Mouse (Mus musculus) hindbrain, embryonic 11.5 days (tissue): Measurements from ENCODE around the gene Ppp2r5c. TPM values are rescaled to one million over a fixed set of nuclear protein-coding genes. Genes with fewer than 3 reads are reported as not detected.

ENCODE experiments used
- ATAC-seq: fragments of 200-750 bp; cut with Nextera tagmentation; 2 replicates; pipeline ENCODE4 v1.8.0; 2017; ENCODE audit warnings: mild to moderate bottlenecking, moderate TSS enrichment, moderate library complexity; ENCODE audit not compliant: low FRiP score
- DNase-seq: peaks from one replicate; pipeline ENCODE4 v3.0.0-alpha.2; 2015; ENCODE audit warnings: low spot score
- H3K27ac ChIP-seq: fragments of 300-500 bp; sonication (generic); 2 replicates; pipeline ENCODE4 v1.5.1; 2014; ENCODE audit warnings: mild to moderate bottlenecking, low read depth, low read length
- H3K27me3 ChIP-seq: fragments of 300-500 bp; sonication (generic); 2 replicates; pipeline ENCODE4 v1.6.1; 2014; ENCODE audit warnings: mild to moderate bottlenecking, low read length, moderate library complexity, mixed read lengths; ENCODE audit not compliant: control insufficient read depth, insufficient read depth
- H3K36me3 ChIP-seq: fragments of 300-500 bp; sonication (generic); 2 replicates; pipeline ENCODE4 v1.6.1; 2014; ENCODE audit warnings: mild to moderate bottlenecking, low read length, moderate library complexity, mixed read lengths; ENCODE audit not compliant: control insufficient read depth, insufficient read depth
- H3K4me1 ChIP-seq: fragments of 300-500 bp; sonication (generic); replicated peaks from 2 replicates; pipeline ENCODE4 v1.6.1; 2014; ENCODE audit warnings: low read length, mixed read lengths; ENCODE audit not compliant: control insufficient read depth, insufficient read depth
- H3K4me2 ChIP-seq: fragments of 300-500 bp; sonication (generic); replicated peaks from 2 replicates; pipeline ENCODE4 v1.6.1; 2014; ENCODE audit warnings: mild to moderate bottlenecking, low read depth, low read length
- H3K4me3 ChIP-seq: fragments of 300-500 bp; sonication (generic); 2 replicates; pipeline ENCODE4 v1.5.1; 2014; ENCODE audit warnings: low read depth, low read length
- H3K9ac ChIP-seq: fragments of 300-500 bp; sonication (generic); 2 replicates; pipeline ENCODE4 v1.6.1; 2014; ENCODE audit warnings: low read depth, low read length
- H3K9me3 ChIP-seq: fragments of 300-500 bp; sonication (generic); 2 replicates; pipeline ENCODE4 v1.6.1; 2016; ENCODE audit warnings: low read length; ENCODE audit not compliant: control insufficient read depth
- WGBS: fragments of 180-500 bp; shearing (Covaris S2); extraction: QIAGEN DNeasy Blood & Tissue Kit; methylation state at CpG from one replicate; pipeline ENCODE4 v1.1.7; 2014; 5-methylcytosine and 5-hydroxymethylcytosine counted together
- polyA plus RNA-seq: library from polyadenylated mRNA; unstranded; fragments of >200 nt; fragmentation: Nextera tagmentation; extraction: Ambion mirVana; gene quantifications from 2 replicates; pipeline ENCODE4 v1.2.1, GENCODE M21; 2014

Gene Ppp2r5c
- polyA plus RNA-seq, result 162 and 172 TPM in 2 replicates

- peak within 1 kb of the TSS; percentile 79 for H3K9ac ChIP-seq
- peak within 1 kb of the TSS; percentile 82 for H3K4me3 ChIP-seq
- H3K9me3 ChIP-seq, result no peaks in the 10 kb centered on the region
- no peaks in the 10 kb centered on the region for H3K4me1 ChIP-seq
- DNase-seq (peak; percentile 95), ATAC-seq (peak; percentile 98)
- under 1% methylated on average over 63 of the region's 86 CpGs for WGBS
- no peaks in the 10 kb centered on the region for H3K27me3 ChIP-seq
- H3K4me2 ChIP-seq, result peak within 1 kb of the TSS; percentile 78
- no peaks in the 10 kb centered on the region for H3K36me3 ChIP-seq
- peak within 1 kb of the TSS; percentile 79 for H3K27ac ChIP-seq
Observed at GRCm38 (mm10) chr12:110446290-110447170, at the start of gene Ppp2r5c. Ppp2r5c (plus strand) TSS chr12:110447120.

DNA sequence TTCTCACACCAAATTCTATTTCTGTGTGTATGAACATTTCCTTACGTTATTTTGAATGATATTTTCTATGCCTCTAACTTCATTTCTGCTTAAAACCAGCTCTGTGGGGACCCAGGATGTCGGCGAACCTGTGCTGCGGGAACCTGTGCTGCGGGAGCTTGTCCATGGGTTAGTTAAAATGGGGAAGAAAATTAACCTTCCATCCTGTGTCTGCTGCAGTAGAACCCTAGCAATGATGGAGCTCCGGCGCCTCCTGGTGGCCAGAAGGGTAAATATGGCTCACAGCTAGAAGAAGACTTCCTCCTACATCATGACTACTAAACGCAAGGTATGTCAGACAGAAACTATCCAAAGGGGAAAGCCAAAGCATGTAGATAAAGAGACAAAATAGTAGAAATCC is 48.6 kb upstream of the Ppp2r5c start:
- DNase-seq (peak; percentile 86), ATAC-seq (no peak)
- Histone ChIP-seq H3K9ac (no peak overlapping the region), H3K4me1 (no peaks in the 10 kb centered on the region), H3K36me3 (no peaks in the 10 kb centered on the region), H3K9me3 (no peaks in the 10 kb centered on the region), H3K27ac (no peak overlapping the region), H3K4me2 (no peak overlapping the region), H3K27me3 (no peaks in the 10 kb centered on the region), H3K4me3 (no peak overlapping the region)
- 41% methylated on average over 8 of the region's 8 CpGs for WGBS

DNA sequence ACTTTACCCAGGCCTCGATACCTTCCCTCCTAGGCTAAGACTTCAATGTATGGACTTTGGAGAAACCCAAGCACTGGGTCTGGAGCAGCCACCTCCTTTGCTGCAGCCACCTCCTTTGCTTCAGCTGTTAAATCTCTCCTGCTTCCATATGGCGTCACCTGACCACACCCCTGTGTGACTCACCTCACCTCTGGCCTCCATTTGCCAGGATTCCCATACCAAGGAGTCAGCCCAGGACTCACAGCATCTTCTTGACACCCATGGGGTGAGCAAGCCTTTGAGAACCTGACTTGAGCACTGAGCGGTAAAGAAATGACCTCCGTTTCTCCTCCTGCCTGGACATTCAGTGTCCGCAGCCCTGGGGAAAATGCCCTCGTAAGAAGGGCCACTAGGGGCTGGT is 47.8 kb upstream of the Ppp2r5c start:
- Histone ChIP-seq H3K9me3 (no peaks in the 10 kb centered on the region), H3K27me3 (no peaks in the 10 kb centered on the region), H3K4me3 (no peak overlapping the region), H3K4me2 (no peak overlapping the region), H3K27ac (no peak overlapping the region), H3K4me1 (no peaks in the 10 kb centered on the region), H3K36me3 (no peaks in the 10 kb centered on the region), H3K9ac (no peak overlapping the region)
- no peak for DNase-seq
- 87% methylated on average over 6 of the region's 6 CpGs for WGBS
- no peak for ATAC-seq

- 91% methylated on average over 5 of the region's 5 CpGs for WGBS
- DNase-seq (no peak), ATAC-seq (no peak)
- Histone ChIP-seq H3K27ac (no peak overlapping the region), H3K4me3 (no peak overlapping the region), H3K4me1 (no peaks in the 10 kb centered on the region), H3K36me3 (no peaks in the 10 kb centered on the region), H3K4me2 (no peak overlapping the region), H3K9me3 (no peaks in the 10 kb centered on the region), H3K27me3 (no peaks in the 10 kb centered on the region), H3K9ac (no peak overlapping the region)
Observed at GRCm38 (mm10) chr12:110400936-110401335, 46.0 kb upstream of the Ppp2r5c start.

DNA sequence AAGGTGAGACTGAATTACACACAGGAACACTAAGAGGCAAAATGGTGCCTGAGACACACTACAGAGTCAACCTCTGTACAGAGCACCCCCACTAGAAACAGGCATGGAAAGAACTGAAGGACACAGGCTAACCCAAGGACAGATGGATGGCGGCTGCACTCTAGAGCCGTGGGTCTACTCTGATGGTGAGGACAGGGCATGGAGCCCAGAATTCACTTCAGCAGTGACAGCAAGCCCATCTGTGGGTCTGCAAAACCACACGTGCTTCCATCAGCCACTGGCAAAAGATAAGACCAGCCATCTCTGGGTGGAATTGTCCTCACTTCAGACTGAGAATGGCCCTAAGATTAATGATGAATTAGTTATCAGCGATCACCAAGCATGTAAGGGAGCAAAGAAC is 45.0 kb upstream of the Ppp2r5c start:
- no peaks in the 10 kb centered on the region for H3K27me3 ChIP-seq
- 89% methylated on average over 4 of the region's 4 CpGs for WGBS
- no peaks in the 10 kb centered on the region for H3K36me3 ChIP-seq
- no peak for ATAC-seq
- H3K27ac ChIP-seq, result no peak overlapping the region
- H3K4me3 ChIP-seq, result no peak overlapping the region
- no peak overlapping the region for H3K4me2 ChIP-seq
- H3K4me1 ChIP-seq, result no peaks in the 10 kb centered on the region
- no peaks in the 10 kb centered on the region for H3K9me3 ChIP-seq
- H3K9ac ChIP-seq, result no peak overlapping the region
- no peak for DNase-seq

- Histone ChIP-seq H3K36me3 (no peaks in the 10 kb centered on the region), H3K9ac (no peak overlapping the region), H3K9me3 (no peaks in the 10 kb centered on the region), H3K4me2 (no peak overlapping the region), H3K27me3 (no peaks in the 10 kb centered on the region), H3K4me1 (no peaks in the 10 kb centered on the region), H3K27ac (no peak overlapping the region), H3K4me3 (no peak overlapping the region)
- whole genome bisulfite sequencing, result 55% methylated on average over 3 of the region's 3 CpGs
- DNase-seq (peak; percentile 21), ATAC-seq (no peak)
Observed at GRCm38 (mm10) chr12:110416244-110416643, 30.7 kb upstream of the Ppp2r5c start.

- Histone ChIP-seq H3K36me3 (no peaks in the 10 kb centered on the region), H3K4me2 (0 out of 2 replicates have a peak overlapping the region, but pooled peaks have one; percentile 15), H3K4me3 (no peak overlapping the region), H3K9me3 (no peaks in the 10 kb centered on the region), H3K4me1 (no peaks in the 10 kb centered on the region), H3K27ac (no peak overlapping the region), H3K27me3 (no peaks in the 10 kb centered on the region), H3K9ac (no peak overlapping the region)
- peak; percentile 24 for DNase-seq
- no peak for ATAC-seq
- 52% methylated on average over 28 of the region's 28 CpGs for WGBS
Observed at GRCm38 (mm10) chr12:110417023-110417986, 29.6 kb upstream of the Ppp2r5c start.

DNA sequence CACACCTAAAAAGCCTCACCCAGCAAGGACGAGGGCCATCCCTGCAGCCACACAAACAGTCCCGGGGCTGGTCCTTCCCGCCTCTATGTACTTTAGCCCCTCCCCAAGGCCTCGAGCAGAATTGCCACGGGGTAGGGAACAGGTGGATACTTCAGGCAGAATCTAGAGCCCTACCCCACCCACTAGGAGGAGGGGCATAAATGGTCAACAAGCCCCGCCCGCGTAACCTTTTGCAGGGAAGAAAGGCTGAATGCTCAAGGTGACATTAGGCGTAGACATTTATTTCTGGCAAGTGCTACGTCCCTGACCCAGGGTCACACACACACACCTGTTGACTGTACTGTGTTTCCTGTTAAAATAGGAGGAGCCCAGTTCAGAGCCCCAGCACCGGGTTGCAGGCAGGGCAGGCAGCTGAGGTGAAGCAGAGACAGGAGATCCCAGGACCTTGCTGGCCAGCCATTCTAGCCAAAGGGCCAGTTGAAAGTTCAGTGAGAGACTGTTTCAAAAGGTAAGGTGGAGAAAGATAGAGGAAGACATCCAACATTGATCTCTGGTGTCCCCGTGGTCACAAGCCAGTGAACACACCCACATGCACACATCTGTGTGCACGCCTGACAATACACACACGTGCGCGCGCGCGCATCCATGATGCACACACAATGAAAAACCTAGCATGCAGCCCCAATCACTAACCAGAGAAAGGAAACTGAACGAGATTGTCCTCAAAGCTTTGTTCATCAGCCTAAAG is 28.8 kb upstream of the Ppp2r5c start:
- Histone ChIP-seq H3K4me3 (no peak overlapping the region), H3K9ac (no peak overlapping the region), H3K27ac (no peak overlapping the region), H3K27me3 (no peaks in the 10 kb centered on the region), H3K36me3 (no peaks in the 10 kb centered on the region), H3K4me2 (no peak overlapping the region), H3K9me3 (no peaks in the 10 kb centered on the region), H3K4me1 (no peaks in the 10 kb centered on the region)
- WGBS, result 52% methylated on average over 20 of the region's 20 CpGs
- no peak for DNase-seq
- ATAC-seq, result 0 out of 2 replicates have a peak, but pooled peaks have one; percentile 22
